Mouse (Mus musculus) NIH3T3 (cell line): Measurements from ENCODE around the gene Ap1s3.
"Not testable (repeated sequence)": the region's sequence is repeated elsewhere in the genome, so short reads cannot be mapped to it uniquely, and the experiment has no call there.

Experiments used
- DNase-seq: peaks from one replicate; pipeline ENCODE4 v3.0.0-alpha.2; 2012; ENCODE audit warnings: low read depth

Gene Ap1s3

DNA sequence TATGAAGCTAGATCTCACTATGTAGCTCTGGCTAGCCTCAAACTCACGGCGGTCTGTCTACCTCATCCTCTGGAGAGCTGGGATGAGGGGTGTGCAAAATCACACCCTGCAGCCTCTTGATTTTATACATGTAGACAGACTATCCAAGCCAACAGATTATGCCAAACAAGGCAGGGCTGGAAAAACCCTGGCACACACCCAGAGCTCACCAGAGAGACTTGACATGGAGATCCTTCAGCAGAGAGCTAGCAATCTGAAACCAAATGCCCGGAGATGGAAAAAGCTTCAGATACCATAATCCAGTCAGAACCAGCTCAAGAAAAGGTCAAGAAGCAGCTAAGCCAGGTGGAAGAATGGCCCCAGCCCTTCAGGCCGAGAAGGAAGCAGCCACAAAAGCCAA, 6.9 kb downstream of the Ap1s3 start:
- DNase-seq = peak; percentile 7

- no peak for DNase-seq
Observed at GRCm38 (mm10) chr1:79659598-79659997, 12.2 kb downstream of the Ap1s3 start.

DNA sequence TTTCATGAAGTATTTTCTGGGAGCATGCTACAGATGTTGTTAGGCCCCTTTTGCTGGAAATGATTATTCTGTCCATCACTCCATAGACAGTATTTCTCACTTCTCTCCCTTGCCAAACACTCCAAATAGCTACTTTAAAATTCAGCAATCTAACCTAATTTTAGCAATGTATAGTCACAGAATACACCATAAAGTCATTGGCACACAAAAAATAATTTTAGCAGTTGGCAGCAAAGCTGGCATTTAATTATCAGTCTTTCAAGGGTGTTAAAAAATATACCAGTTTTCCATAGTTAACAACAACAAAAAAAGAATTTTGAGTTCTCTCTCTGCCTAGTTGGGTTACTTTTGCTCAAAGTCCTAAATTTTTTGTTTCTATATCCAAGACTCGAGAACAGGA, 14.4 kb downstream of the Ap1s3 start:
- no peak for DNase-seq

GRCm38 (mm10) chr1:79655819-79656555, 15.8 kb downstream of the Ap1s3 start:
- DNase-seq = no peak

- DNase-seq = no peak
Observed at GRCm38 (mm10) chr1:79654948-79655347, 16.8 kb downstream of the Ap1s3 start.

GRCm38 (mm10) chr1:79643411-79644110, 28.2 kb downstream of the Ap1s3 start:
- DNase-seq = no peak

DNA sequence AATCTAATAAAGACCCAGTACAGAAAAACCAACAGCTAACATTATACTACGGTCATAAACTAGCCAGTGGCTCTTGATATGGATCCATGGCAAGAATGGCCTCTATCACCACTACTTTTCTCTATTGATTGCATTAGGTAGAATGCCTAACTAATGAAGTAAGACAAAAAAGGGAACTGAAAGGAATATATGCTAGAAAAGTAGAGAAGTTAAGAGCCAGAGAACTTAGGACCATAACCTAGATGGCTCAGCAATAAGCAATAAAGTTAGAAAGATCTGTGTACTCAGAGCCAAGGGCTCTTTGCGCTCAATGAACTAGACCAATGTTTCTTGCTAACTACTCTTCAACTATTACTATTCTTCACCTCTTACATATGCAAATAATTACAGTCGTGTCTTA, 29.1 kb downstream of the Ap1s3 start:
- no peak for DNase-seq

DNA sequence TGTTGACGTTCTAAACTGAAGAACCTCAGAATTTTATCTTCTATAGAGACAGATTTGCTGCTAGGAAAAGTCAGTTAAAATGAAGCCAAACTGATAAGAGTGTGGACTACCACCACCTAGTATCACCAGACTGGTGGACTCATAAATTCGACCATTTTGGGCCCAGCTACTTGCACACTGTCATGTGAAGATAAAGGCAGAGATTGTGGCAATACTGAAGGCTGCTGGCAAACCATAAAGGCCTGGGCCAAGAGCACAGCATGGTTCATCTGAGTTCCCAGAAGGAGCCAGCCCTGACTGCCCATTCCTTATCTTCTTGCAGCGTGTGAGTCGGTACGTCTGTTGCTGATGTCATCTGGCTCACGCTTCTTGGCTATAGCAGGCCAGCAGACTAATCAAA, 30.4 kb downstream of the Ap1s3 start:
- peak; percentile 9 for DNase-seq

GRCm38 (mm10) chr1:79640151-79640550, 31.6 kb downstream of the Ap1s3 start:
- peak; percentile 85 for DNase-seq

DNA sequence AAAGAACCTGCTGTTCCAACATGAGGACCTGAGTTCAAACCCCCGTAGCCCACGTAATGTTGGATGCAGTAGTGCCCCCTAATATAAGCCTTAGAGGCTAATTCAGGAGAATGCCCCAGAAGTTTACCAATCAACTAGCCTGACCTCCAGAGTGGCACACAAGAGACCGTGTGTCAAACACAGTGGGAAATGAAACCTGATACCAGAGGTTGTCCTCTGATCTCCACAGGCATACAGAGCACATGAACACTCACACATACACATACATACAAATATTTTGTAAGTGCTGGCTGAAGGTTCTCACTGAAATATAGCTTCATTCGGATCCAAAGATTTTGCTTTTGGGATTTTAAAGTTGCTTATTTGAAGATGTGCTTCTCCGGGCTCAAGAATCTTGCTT, 32.1 kb downstream of the Ap1s3 start:
- peak; percentile 3 for DNase-seq

- no peak for DNase-seq
Observed at GRCm38 (mm10) chr1:79639107-79639506, 32.7 kb downstream of the Ap1s3 start.

GRCm38 (mm10) chr1:79637768-79638167, 34.0 kb downstream of the Ap1s3 start:
- no peak for DNase-seq

DNA sequence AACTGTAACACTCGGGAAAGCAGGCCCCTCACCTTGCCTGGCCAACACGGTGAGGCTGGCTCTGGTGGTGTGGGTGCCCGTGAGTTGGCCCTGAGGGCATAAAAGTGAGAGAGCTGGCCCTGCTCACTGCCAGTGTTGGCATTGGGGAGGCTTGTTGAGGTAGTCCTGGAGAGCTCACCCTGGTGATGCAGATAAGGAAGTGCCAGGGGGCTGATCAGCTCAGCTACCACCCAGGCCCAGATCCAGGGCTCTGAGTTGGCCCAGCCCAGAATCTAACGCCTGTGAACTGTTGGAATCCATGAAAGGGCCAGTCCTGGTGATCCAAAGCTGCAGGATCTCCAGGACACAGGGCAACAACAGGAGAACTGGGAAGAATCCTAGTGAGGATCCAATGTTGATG, 40.3 kb downstream of the Ap1s3 start:
- DNase-seq = no peak

GRCm38 (mm10) chr1:79629726-79630125, 42.0 kb downstream of the Ap1s3 start:
- no peak for DNase-seq

DNA sequence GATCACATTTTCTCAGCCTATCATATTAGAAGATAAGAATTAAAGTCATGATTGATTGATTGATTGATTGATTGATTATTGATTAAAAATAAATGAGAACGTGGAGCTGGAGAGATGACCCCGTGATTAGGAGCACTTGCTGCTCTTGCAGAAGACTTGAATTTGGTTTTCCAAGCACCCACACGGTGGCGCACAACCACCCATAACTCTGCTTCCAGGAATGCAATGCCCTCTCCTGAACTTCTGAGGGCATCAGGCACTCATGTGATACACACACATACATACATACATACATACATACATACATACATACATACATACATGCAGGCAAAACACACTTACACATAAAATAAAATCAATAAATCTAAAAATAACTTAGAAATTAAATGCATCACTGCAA, 45.6 kb downstream of the Ap1s3 start:
- no peak for DNase-seq

- no peak for DNase-seq
Observed at GRCm38 (mm10) chr1:79619434-79619833, 52.3 kb downstream of the Ap1s3 start.

DNA sequence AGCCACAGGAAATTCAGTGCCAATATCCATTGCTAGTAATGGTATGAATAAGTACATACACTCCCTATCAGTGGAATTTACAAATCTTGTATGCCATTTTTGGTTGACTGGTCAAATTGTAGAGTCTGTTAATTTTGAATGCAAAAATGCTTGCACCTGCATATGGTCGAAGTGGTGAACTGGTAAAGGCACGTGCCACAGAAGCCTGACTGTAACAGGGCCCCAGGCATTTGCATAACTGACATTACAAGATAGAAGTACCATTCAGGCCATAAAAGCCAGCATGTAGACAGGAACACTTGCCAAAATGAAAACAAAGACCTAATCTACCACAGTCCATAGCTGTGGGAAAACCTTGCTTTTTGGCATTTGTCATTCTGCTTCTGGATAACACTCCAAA, 55.3 kb downstream of the Ap1s3 start:
- DNase-seq = no peak

- peak; percentile 5 for DNase-seq
Observed at GRCm38 (mm10) chr1:79614456-79614855, 57.3 kb downstream of the Ap1s3 start.

GRCm38 (mm10) chr1:79611271-79611670, 60.5 kb downstream of the Ap1s3 start:
- DNase-seq = not testable (repeated sequence)

DNA sequence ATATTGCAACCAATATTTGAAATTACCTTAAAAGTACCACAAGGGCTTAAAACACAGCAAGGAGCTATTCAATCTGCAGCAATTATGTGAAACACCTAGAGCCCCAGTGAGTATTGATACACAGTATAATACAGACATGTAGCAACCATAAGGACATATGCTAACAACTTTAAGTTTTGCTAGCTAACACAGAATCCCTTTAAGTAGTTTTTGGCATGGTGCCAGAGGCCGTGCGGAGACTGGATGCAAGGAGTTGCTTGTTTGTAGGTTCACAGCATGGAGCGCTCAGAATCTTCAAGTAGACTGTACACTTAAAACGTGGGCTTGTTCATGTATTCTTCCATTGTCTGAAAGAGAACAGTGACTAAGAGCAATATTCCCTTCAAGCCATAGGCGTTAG, 62.9 kb downstream of the Ap1s3 start:
- DNase-seq = peak; percentile 5

GRCm38 (mm10) chr1:79602500-79602899, 69.3 kb downstream of the Ap1s3 start:
- DNase-seq = no peak

- no peak for DNase-seq
Observed at GRCm38 (mm10) chr1:79598385-79599178, 73.2 kb downstream of the Ap1s3 start.

- DNase-seq = peak; percentile 9
Observed at GRCm38 (mm10) chr1:79592721-79593277, 79.0 kb downstream of the Ap1s3 start.
